Mouse (Mus musculus): Measurements from ENCODE around the gene Slc35c2. TPM values are rescaled to one million over a fixed set of nuclear protein-coding genes. Genes with fewer than 3 reads are reported as not detected.

Gene Slc35c2
- polyA plus RNA-seq, 1 experiment from 2014 or later = 73.4 TPM

DNA sequence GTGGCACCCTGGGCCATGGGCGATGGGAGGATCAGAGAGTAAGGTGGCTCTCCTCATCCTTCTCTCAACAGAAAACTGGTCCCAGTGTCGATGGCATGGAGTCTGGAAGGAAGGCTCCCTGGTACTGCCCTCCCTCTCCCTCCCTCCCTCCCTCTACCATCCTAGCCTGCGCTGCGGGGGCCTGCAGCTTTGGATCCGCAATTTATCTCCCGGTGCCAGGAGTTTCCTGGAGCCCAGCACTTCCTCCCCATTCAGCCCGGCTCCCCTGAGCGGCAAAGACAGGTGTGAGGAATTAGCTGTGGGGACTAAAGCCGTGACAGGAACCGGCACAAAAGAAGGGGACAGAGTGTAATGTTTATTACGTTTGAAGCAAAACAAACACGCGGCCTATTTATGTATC is 45.1 kb downstream of the Slc35c2 start:
- Histone ChIP-seq H3K9ac (ENCODE audit: low read depth, low read length) (peak overlapping the region; percentile 20; the same call in 1 of the 2 replicates), H3K27me3 (replicated peaks; ENCODE audit: control insufficient read depth, insufficient read depth, low read length) (peaks cover 14% of the 10 kb centered on the region)
- WGBS = 5% methylated on average over 13 of the region's 13 CpGs

DNA sequence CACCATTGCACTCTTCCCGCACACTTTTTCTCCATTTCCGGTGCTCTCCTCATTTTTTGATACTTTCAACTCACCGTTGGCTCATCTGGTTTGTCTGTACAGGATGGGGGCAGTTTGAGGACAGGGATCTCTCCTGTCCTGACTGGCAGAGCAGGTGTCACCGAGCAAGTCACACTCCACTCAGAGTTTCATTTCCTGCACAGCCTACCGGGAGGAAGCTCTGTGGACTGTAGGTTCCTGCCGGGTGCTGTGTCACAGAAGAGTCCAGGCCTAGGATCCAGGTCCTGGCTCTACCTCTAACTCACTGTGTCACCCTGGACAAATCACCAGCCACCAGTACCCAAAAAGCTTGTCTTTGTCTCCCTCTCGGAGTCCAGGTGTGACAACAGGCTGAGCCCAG is 45.9 kb downstream of the Slc35c2 start:
- Histone ChIP-seq H3K4me3 (ENCODE audit: low read length) (no peak overlapping the region), H3K36me3 (ENCODE audit: control insufficient read depth, insufficient read depth, low read length) (no peaks in the 10 kb centered on the region), H3K27me3 (replicated peaks; ENCODE audit: control insufficient read depth, insufficient read depth, low read length) (peaks cover 17% of the 10 kb centered on the region), H3K4me2 (ENCODE audit: low read length) (no peak overlapping the region), H3K27ac (ENCODE audit: low read depth, low read length) (no peak overlapping the region), H3K4me1 (ENCODE audit: control insufficient read depth, insufficient read depth, low read depth, low read length) (peaks cover 19% of the 10 kb centered on the region), H3K9ac (ENCODE audit: low read depth, low read length) (no peak overlapping the region), H3K9me3 (ENCODE audit: control insufficient read depth, low read length) (no peaks in the 10 kb centered on the region)
- ATAC-seq = no peak
- 70% methylated on average over 7 of the region's 7 CpGs for WGBS

More for the DNA sequence above, 45.1 kb downstream of the Slc35c2 start:
- ATAC-seq = peak; percentile 21; the same call in 1 of the 2 replicates
- no peaks in the 10 kb centered on the region for H3K9me3 ChIP-seq (ENCODE audit: control insufficient read depth, low read length)
- no peaks in the 10 kb centered on the region for H3K36me3 ChIP-seq (ENCODE audit: control insufficient read depth, insufficient read depth, low read length)
- H3K4me2 ChIP-seq (ENCODE audit: low read length) = peak overlapping the region; percentile 34
- H3K27ac ChIP-seq (ENCODE audit: low read depth, low read length) = no peak overlapping the region
- no peak overlapping the region for H3K4me3 ChIP-seq (ENCODE audit: low read length)
- peaks cover 19% of the 10 kb centered on the region for H3K4me1 ChIP-seq (ENCODE audit: control insufficient read depth, insufficient read depth, low read depth, low read length)

DNA sequence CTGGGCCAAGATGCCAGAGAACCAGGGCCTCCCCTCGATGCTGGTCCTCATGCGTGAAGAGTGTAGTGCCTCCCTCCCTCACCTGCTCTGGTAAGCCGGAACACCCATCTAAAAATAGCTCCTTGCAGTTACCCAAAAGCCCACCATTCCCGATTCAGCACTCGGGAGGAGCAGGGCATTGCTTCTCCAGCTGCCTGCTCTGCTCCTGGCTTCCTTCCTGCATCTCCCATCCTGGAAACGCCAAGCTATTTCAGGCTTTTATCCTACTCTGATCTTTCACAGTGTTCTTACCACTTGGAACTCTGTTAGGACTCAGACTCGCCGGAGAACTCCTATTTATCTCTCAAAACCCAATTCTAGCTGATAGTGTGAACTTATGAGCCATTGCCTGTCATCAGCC is 47.3 kb downstream of the Slc35c2 start:
- H3K4me1 ChIP-seq (ENCODE audit: control insufficient read depth, insufficient read depth, low read depth, low read length) = peaks cover 20% of the 10 kb centered on the region
- WGBS = 43% methylated on average over 8 of the region's 8 CpGs
- H3K9me3 ChIP-seq (ENCODE audit: control insufficient read depth, low read length) = no peaks in the 10 kb centered on the region
- H3K4me3 ChIP-seq (ENCODE audit: low read length) = no peak overlapping the region
- no peaks in the 10 kb centered on the region for H3K36me3 ChIP-seq (ENCODE audit: control insufficient read depth, insufficient read depth, low read length)
- peaks cover 22% of the 10 kb centered on the region for H3K27me3 ChIP-seq (replicated peaks; ENCODE audit: control insufficient read depth, insufficient read depth, low read length)
- H3K4me2 ChIP-seq (ENCODE audit: low read length) = no peak overlapping the region
- H3K27ac ChIP-seq (ENCODE audit: low read depth, low read length) = no peak overlapping the region
- no peak for ATAC-seq
- no peak overlapping the region for H3K9ac ChIP-seq (ENCODE audit: low read depth, low read length)

DNA sequence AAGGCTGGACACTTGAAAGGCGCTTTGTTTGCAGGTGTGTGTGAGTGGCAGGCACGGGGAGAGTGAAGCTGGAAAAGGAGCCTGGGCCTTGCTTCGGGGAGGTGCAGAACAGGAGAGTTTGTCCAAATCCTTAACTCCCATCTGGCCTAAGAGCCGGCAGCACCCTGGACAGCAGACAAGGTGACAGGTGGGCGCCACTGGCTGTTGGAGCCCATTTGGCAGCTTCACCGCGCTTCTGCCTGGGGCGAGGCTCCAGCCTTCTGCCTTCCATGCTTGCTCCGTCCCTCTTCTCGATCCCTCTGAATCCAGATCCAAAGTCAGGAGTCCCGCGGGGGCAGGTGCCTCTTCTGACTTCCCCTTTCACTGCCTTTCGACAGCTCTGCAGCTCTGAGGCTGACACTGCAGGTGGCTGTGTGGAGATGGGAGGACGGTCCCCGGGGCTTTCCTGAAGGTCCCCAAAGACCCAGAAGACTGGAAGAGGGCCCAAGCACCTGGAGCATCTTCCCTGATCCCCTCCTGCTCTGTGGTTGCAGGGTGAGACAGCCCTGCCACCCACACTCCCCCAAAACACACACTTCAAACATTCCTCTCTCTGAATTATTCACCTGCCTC is 48.0 kb downstream of the Slc35c2 start:
- ATAC-seq = no peak
- Histone ChIP-seq H3K4me3 (ENCODE audit: low read length) (no peak overlapping the region), H3K27ac (ENCODE audit: low read depth, low read length) (no peak overlapping the region), H3K4me1 (ENCODE audit: control insufficient read depth, insufficient read depth, low read depth, low read length) (peaks cover 27% of the 10 kb centered on the region), H3K9me3 (ENCODE audit: control insufficient read depth, low read length) (no peaks in the 10 kb centered on the region), H3K4me2 (ENCODE audit: low read length) (no peak overlapping the region), H3K27me3 (replicated peaks; ENCODE audit: control insufficient read depth, insufficient read depth, low read length) (peaks cover 22% of the 10 kb centered on the region), H3K9ac (ENCODE audit: low read depth, low read length) (no peak overlapping the region), H3K36me3 (ENCODE audit: control insufficient read depth, insufficient read depth, low read length) (no peaks in the 10 kb centered on the region)
- 24% methylated on average over 14 of the region's 15 CpGs for WGBS

DNA sequence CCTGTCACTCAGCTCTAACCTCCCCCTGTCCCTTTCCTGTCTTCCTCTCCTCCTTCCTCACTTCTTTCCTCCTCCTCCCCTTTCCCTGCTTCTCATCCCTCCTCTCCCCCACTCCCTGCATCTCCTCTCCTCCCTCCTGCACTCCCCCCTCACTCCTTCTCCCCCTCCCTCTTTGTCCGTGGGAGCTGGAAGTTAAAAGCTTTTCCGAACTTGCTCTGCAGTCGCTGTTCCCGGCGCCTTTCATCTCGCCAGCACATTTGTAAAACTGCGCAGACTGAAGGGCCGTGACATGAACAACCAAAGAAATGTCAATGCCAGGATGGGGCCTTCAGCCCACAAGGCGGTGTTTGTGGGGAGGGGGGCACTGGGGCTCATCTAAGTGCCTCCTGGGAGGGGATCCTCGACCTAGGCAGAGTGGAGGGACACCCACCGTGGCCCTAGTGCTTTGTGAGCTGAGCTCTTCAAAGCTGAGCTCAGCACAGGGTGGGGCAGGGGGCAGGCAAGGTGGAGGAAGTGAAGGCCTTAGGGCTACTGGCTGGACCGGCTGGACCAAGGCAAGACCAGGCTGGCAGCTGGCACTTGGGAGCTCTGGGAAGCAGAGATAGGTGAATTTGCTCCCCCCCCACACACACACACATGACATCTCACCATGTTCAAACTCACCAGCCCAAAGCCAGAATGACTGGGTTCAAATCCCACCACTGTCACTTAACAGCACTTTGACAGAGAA is 49.1 kb downstream of the Slc35c2 start:
- Histone ChIP-seq H3K27me3 (replicated peaks; ENCODE audit: control insufficient read depth, insufficient read depth, low read length) (peaks cover 22% of the 10 kb centered on the region), H3K27ac (ENCODE audit: low read depth, low read length) (no peak overlapping the region), H3K4me1 (ENCODE audit: control insufficient read depth, insufficient read depth, low read depth, low read length) (peaks cover 29% of the 10 kb centered on the region), H3K36me3 (ENCODE audit: control insufficient read depth, insufficient read depth, low read length) (no peaks in the 10 kb centered on the region), H3K4me3 (ENCODE audit: low read length) (no peak overlapping the region), H3K9ac (ENCODE audit: low read depth, low read length) (no peak overlapping the region), H3K4me2 (ENCODE audit: low read length) (no peak overlapping the region), H3K9me3 (ENCODE audit: control insufficient read depth, low read length) (no peaks in the 10 kb centered on the region)
- no peak for ATAC-seq
- WGBS = 6% methylated on average over 12 of the region's 12 CpGs

DNA sequence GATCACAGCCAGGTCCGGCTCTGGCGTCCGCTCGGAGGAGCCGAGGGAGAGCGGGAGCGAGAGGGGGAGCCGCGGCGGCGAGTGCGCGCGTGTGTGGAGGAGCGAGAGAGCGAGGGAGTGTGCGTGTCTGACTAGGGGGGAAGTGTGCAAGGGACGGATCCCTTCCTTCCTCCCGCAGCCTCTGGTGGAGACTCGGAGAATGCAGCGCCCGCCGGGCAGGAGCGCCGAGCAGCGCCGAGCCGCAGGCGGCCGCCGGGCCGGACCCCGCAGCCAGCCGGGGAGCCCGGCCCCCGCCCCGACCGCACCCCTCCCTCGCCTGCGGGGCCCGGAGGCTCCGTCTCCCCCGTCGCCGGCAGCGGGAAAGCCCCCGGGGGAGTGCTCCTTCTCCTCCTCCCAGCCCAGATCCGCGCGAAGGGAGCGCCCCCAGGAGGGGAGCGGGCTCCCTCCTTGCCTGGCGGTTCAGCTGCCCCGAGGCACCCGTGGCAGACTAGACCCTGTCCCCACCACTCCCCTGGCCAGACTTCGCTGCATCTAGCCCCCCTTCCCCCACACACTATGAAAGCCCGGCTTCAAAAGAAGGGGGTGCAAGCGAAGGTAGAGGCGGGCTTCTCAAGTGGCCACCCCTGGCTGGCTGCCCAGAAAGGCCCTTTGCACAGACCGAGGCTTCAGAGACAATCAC is 52.9 kb downstream of the Slc35c2 start, which contains the start of gene Cdh22:
Gene Cdh22 (minus strand): TSS at position 241 of the 679 bp plus-strand sequence.
- H3K36me3 ChIP-seq (ENCODE audit: control insufficient read depth, insufficient read depth, low read length) = no peaks in the 10 kb centered on the region
- H3K4me1 ChIP-seq (ENCODE audit: control insufficient read depth, insufficient read depth, low read depth, low read length) = peaks cover 14% of the 10 kb centered on the region
- peaks cover 21% of the 10 kb centered on the region for H3K27me3 ChIP-seq (replicated peaks; ENCODE audit: control insufficient read depth, insufficient read depth, low read length)
- WGBS = 1% methylated on average over 30 of the region's 60 CpGs
- peak within 1 kb of the TSS; percentile 81 for H3K9ac ChIP-seq (ENCODE audit: low read depth, low read length)
- peak within 1 kb of the TSS; percentile 72 for H3K27ac ChIP-seq (ENCODE audit: low read depth, low read length)
- H3K9me3 ChIP-seq (ENCODE audit: control insufficient read depth, low read length) = no peaks in the 10 kb centered on the region
- ATAC-seq = peak; percentile 78
- H3K4me2 ChIP-seq (ENCODE audit: low read length) = peak within 1 kb of the TSS; percentile 99
- peak within 1 kb of the TSS; percentile 79 for H3K4me3 ChIP-seq (ENCODE audit: low read length)

DNA sequence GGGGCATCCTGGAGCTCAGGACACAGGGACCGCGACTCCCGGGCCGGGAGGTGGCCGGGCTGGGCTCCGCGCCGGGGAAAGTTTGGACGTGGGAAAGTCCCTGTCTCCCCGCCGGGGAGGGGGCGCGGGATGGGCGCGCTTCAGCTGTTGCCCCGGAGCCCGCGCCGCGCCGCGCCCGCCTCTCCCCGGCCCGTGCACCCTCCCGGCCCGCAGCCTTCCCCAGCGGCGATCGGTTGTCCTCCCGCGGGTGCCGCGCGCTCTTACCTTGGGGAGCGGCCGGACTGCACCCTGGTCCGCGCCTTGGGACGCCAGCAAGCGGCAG is 53.4 kb downstream of the Slc35c2 start:
- Histone ChIP-seq H3K9me3 (ENCODE audit: control insufficient read depth, low read length) (no peaks in the 10 kb centered on the region), H3K27me3 (replicated peaks; ENCODE audit: control insufficient read depth, insufficient read depth, low read length) (peaks cover 18% of the 10 kb centered on the region), H3K36me3 (ENCODE audit: control insufficient read depth, insufficient read depth, low read length) (no peaks in the 10 kb centered on the region), H3K9ac (ENCODE audit: low read depth, low read length) (peak overlapping the region; percentile 81), H3K27ac (ENCODE audit: low read depth, low read length) (peak overlapping the region; percentile 72), H3K4me2 (ENCODE audit: low read length) (peak overlapping the region; percentile 99), H3K4me3 (ENCODE audit: low read length) (peak overlapping the region; percentile 79), H3K4me1 (ENCODE audit: control insufficient read depth, insufficient read depth, low read depth, low read length) (peaks cover 14% of the 10 kb centered on the region)
- WGBS = under 1% methylated on average over 33 of the region's 41 CpGs
- ATAC-seq = peak; percentile 48

DNA sequence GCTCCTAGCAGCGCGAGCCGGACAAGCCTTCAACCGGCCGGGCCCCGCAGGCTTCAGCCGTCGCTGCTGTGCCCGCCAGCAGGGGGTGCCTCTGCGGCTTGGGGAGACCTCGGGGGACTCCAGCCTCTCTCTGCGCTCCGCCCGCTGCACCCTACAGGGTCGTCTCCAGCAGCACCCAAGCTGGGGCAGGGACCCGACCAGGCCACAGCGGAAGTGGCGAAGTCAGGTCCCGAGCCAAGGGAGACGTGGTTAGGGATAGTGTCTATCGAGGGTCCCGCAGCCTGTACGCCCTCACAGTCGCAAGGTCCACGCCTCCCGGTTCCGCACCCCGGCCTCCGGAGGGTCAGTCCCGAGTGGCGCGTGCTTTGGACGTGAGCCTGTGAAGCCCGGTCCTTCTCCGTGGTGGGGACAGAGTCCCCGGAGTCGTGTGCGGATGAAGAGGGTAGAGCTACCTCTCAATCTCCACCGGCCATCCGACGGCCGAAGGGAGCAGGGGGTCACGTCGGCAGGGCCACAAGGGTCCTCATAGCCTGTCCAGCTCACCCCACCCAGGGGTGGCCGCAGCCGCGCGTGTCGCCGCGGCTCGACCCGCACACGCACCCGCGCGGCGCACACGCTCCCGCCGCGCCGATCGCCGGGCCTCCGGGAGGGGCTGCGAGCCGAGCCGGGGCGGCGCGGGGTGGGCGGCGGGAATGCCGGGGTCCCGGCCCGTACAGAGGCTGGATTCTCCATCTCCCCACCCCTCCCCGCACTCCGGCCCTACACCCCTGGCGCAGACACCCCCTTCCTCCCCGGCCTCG is 54.0 kb downstream of the Slc35c2 start:
- Histone ChIP-seq H3K36me3 (ENCODE audit: control insufficient read depth, insufficient read depth, low read length) (no peaks in the 10 kb centered on the region), H3K27ac (ENCODE audit: low read depth, low read length) (peak overlapping the region; percentile 72; the same call in 1 of the 2 replicates), H3K27me3 (replicated peaks; ENCODE audit: control insufficient read depth, insufficient read depth, low read length) (peaks cover 13% of the 10 kb centered on the region), H3K9me3 (ENCODE audit: control insufficient read depth, low read length) (no peaks in the 10 kb centered on the region), H3K4me2 (ENCODE audit: low read length) (peak overlapping the region; percentile 99), H3K9ac (ENCODE audit: low read depth, low read length) (peak overlapping the region; percentile 81), H3K4me1 (ENCODE audit: control insufficient read depth, insufficient read depth, low read depth, low read length) (peaks cover 14% of the 10 kb centered on the region), H3K4me3 (ENCODE audit: low read length) (peak overlapping the region; percentile 79)
- 1% methylated on average over 70 of the region's 82 CpGs for WGBS
- ATAC-seq = no peak
